Mouse (Mus musculus) hematopoietic multipotent progenitor cell, adult 10-12 weeks (in vitro differentiated cells): ENCODE data around the gene Bcl2. TPM values are rescaled to one million over a fixed set of nuclear protein-coding genes. Genes with fewer than 3 reads are reported as not detected.

Experiments used
- polyA plus RNA-seq: library from polyadenylated mRNA; stranded (reverse); fragments of >175 nt; gene quantifications from 2 replicates; pipeline ENCODE4 v1.2.3, GENCODE M21; 2012; ENCODE audit warnings: low replicate concordance

Gene Bcl2
- 18.4 and 23.9 TPM in 2 replicates for polyA plus RNA-seq

GRCm38 (mm10) chr1:106713621-106714529, at the start of gene Bcl2:
Gene Bcl2 (minus strand): TSS chr1:106714274.

GRCm38 (mm10) chr1:106759572-106760435, 45.7 kb upstream of the Bcl2 start, which contains the start of gene Kdsr:
Gene Kdsr (minus strand): TSS chr1:106759727.

Other genes starting within 250 kb of the Bcl2 start
- 0.26 and 4.9 TPM in 2 replicates for gene Kdsr, start 45.5 kb upstream of the Bcl2 start, polyA plus RNA-seq
- 25.6 and 54.7 TPM in 2 replicates for gene Vps4b, start 82.5 kb upstream of the Bcl2 start, polyA plus RNA-seq
- not detected in 2 replicates for gene Serpinb5, start 146.9 kb upstream of the Bcl2 start, polyA plus RNA-seq
- gene Serpinb12, start 220.2 kb upstream of the Bcl2 start, polyA plus RNA-seq: not detected in 2 replicates